Mouse (Mus musculus): ENCODE measurements around the gene Grifin.

GRCm38 (mm10) chr5:140583732-140584368, 19.0 kb upstream of the Grifin start:
- no peak for TF ChIP-seq CTCF (conservative IDR thresholded peaks at IDR 0.05; ENCODE audit: low read length)
- TF ChIP-seq POU5F1 (IDR thresholded peaks at IDR 0.05; ENCODE audit: borderline replicate concordance, low read length): 0 out of 2 replicates have a peak, but pooled peaks have one; percentile 13
- no peak for TF ChIP-seq NANOG (IDR thresholded peaks at IDR 0.05; ENCODE audit: borderline replicate concordance, low read length)
